Mouse (Mus musculus): ENCODE data around the gene Itln1. TPM values are rescaled to one million over a fixed set of nuclear protein-coding genes. Genes with fewer than 3 reads are reported as not detected.

Itln1 gene
- 2.2 and 2.8 TPM in 2 replicates for polyA plus RNA-seq (2015; fragmentation: Nextera tagmentation; extraction: Ambion mirVana)

GRCm38 (mm10) chr1:171535194-171535593 is at the start of gene Itln1:
Gene Itln1, minus strand, starts transcription at chr1:171535294.
- no peak for DNase-seq (ENCODE audit: low spot score)

- DNase-seq (ENCODE audit: low spot score): no peak
Observed at GRCm38 (mm10) chr1:171584584-171584983, 49.5 kb upstream of the Itln1 start.

GRCm38 (mm10) chr1:171577168-171577567 is 42.1 kb upstream of the Itln1 start:
- no peak for DNase-seq (ENCODE audit: low spot score)

- DNase-seq (ENCODE audit: low spot score): no peak
Observed at GRCm38 (mm10) chr1:171568436-171568835, 33.3 kb upstream of the Itln1 start.

GRCm38 (mm10) chr1:171566777-171567176 is 31.7 kb upstream of the Itln1 start:
- DNase-seq (ENCODE audit: low spot score): peak; percentile 72

- DNase-seq (ENCODE audit: low spot score): no peak
Observed at GRCm38 (mm10) chr1:171565888-171566287, 30.8 kb upstream of the Itln1 start.

- peak; percentile 74 for DNase-seq (ENCODE audit: low spot score)
Observed at GRCm38 (mm10) chr1:171564247-171564646, 29.2 kb upstream of the Itln1 start.

GRCm38 (mm10) chr1:171563042-171563441 is 27.9 kb upstream of the Itln1 start:
- no peak for DNase-seq (ENCODE audit: low spot score)

- DNase-seq (ENCODE audit: low spot score): no peak
Observed at GRCm38 (mm10) chr1:171561639-171562225, 26.6 kb upstream of the Itln1 start.

- no peak for DNase-seq (ENCODE audit: low spot score)
Observed at GRCm38 (mm10) chr1:171561200-171561599, 26.1 kb upstream of the Itln1 start.

- DNase-seq (ENCODE audit: low spot score): no peak
Observed at GRCm38 (mm10) chr1:171560262-171560661, 25.2 kb upstream of the Itln1 start.

GRCm38 (mm10) chr1:171558898-171559297 is 23.8 kb upstream of the Itln1 start, which contains the start of gene Cd244a:
Gene Cd244a, plus strand, starts transcription at chr1:171559193.
- no peak for DNase-seq (ENCODE audit: low spot score)

GRCm38 (mm10) chr1:171558407-171558806 is 23.3 kb upstream of the Itln1 start:
- no peak for DNase-seq (ENCODE audit: low spot score)

- no peak for DNase-seq (ENCODE audit: low spot score)
Observed at GRCm38 (mm10) chr1:171556366-171556765, 21.3 kb upstream of the Itln1 start.

GRCm38 (mm10) chr1:171553359-171554341 is 18.6 kb upstream of the Itln1 start:
- no peak for DNase-seq (ENCODE audit: low spot score)

- DNase-seq (ENCODE audit: low spot score): no peak
Observed at GRCm38 (mm10) chr1:171552230-171552629, 17.1 kb upstream of the Itln1 start.

GRCm38 (mm10) chr1:171551326-171551725 is 16.2 kb upstream of the Itln1 start:
- no peak for DNase-seq (ENCODE audit: low spot score)

GRCm38 (mm10) chr1:171540694-171541093 is 5.6 kb upstream of the Itln1 start:
- DNase-seq (ENCODE audit: low spot score): no peak

GRCm38 (mm10) chr1:171534557-171534956 is 537 bp downstream of the Itln1 start:
- DNase-seq (ENCODE audit: low spot score): no peak

GRCm38 (mm10) chr1:171532830-171533229 is 2.3 kb downstream of the Itln1 start:
- DNase-seq (ENCODE audit: low spot score): peak; percentile 44

GRCm38 (mm10) chr1:171531367-171531766 is 3.7 kb downstream of the Itln1 start:
- no peak for DNase-seq (ENCODE audit: low spot score)

- DNase-seq (ENCODE audit: low spot score): no peak
Observed at GRCm38 (mm10) chr1:171515557-171515956, 19.5 kb downstream of the Itln1 start.

All from thymus, postnatal 0 days (tissue).